Mouse (Mus musculus): ENCODE data around the gene Snf8. TPM values are rescaled to one million over a fixed set of nuclear protein-coding genes. Genes with fewer than 3 reads are reported as not detected.

Gene Snf8
- polyA plus RNA-seq, 1 experiment from 2014 or later, result 126 TPM

- Histone ChIP-seq H3K27me3 (no peaks in the 10 kb centered on the region), H3K4me3 (peak overlapping the region; percentile 85), H3K4me2 (replicated peaks) (peak overlapping the region; percentile 45), H3K36me3 (peaks cover 16% of the 10 kb centered on the region), H3K4me1 (peaks cover 11% of the 10 kb centered on the region), H3K9me3 (no peaks in the 10 kb centered on the region), H3K9ac (replicated peaks) (no peak overlapping the region; the same call in 1 of the 2 replicates), H3K27ac (replicated peaks) (peak overlapping the region; percentile 60)
- ATAC-seq (ENCODE audit: low FRiP score, low read depth), result no peak
- WGBS, result 70% methylated on average over 13 of the region's 13 CpGs
These were observed 41.8 kb downstream of the Snf8 start for GRCm38 (mm10) chr11:96076221-96077105.

GRCm38 (mm10) chr11:96080736-96081135 lies 46.1 kb downstream of the Snf8 start:
- WGBS, result 86% methylated on average over 5 of the region's 5 CpGs
- H3K27ac ChIP-seq (replicated peaks), result no peak overlapping the region
- 0 out of 2 replicates have a peak, but pooled peaks cover 2% of the 10 kb centered on the region for H3K4me1 ChIP-seq
- no peak for ATAC-seq (ENCODE audit: low FRiP score, low read depth)
- H3K36me3 ChIP-seq, result no peaks in the 10 kb centered on the region
- no peak overlapping the region for H3K9ac ChIP-seq (replicated peaks)
- no peak overlapping the region for H3K4me2 ChIP-seq (replicated peaks)
- H3K27me3 ChIP-seq, result no peaks in the 10 kb centered on the region; the same call in 1 of the 2 replicates
- H3K9me3 ChIP-seq, result no peaks in the 10 kb centered on the region
- no peak overlapping the region for H3K4me3 ChIP-seq

- Histone ChIP-seq H3K27me3 (no peaks in the 10 kb centered on the region; the same call in 1 of the 2 replicates), H3K4me3 (no peak overlapping the region), H3K4me1 (no peaks in the 10 kb centered on the region), H3K36me3 (no peaks in the 10 kb centered on the region), H3K4me2 (replicated peaks) (no peak overlapping the region), H3K9me3 (no peaks in the 10 kb centered on the region), H3K27ac (replicated peaks) (no peak overlapping the region), H3K9ac (replicated peaks) (no peak overlapping the region)
- ATAC-seq (ENCODE audit: low FRiP score, low read depth), result no peak
- WGBS, result 79% methylated on average over 3 of the region's 3 CpGs
These were observed 48.0 kb downstream of the Snf8 start for GRCm38 (mm10) chr11:96082682-96083081.

GRCm38 (mm10) chr11:96087981-96088380 lies 53.3 kb downstream of the Snf8 start:
- H3K4me2 ChIP-seq (replicated peaks), result no peak overlapping the region
- 84% methylated on average over 6 of the region's 6 CpGs for WGBS
- no peak overlapping the region for H3K27ac ChIP-seq (replicated peaks)
- H3K27me3 ChIP-seq, result no peaks in the 10 kb centered on the region; the same call in 1 of the 2 replicates
- no peaks in the 10 kb centered on the region for H3K4me1 ChIP-seq
- no peaks in the 10 kb centered on the region for H3K36me3 ChIP-seq
- H3K9ac ChIP-seq (replicated peaks), result no peak overlapping the region
- ATAC-seq (ENCODE audit: low FRiP score, low read depth), result no peak
- no peak overlapping the region for H3K4me3 ChIP-seq
- peaks cover 3% of the 10 kb centered on the region; the same call in 1 of the 2 replicates for H3K9me3 ChIP-seq

- Histone ChIP-seq H3K9ac (replicated peaks) (no peak overlapping the region), H3K36me3 (no peaks in the 10 kb centered on the region), H3K27me3 (no peaks in the 10 kb centered on the region; the same call in 1 of the 2 replicates), H3K4me2 (replicated peaks) (no peak overlapping the region), H3K4me1 (no peaks in the 10 kb centered on the region), H3K27ac (replicated peaks) (no peak overlapping the region), H3K9me3 (peaks cover 3% of the 10 kb centered on the region; the same call in 1 of the 2 replicates), H3K4me3 (no peak overlapping the region)
- WGBS, result 60% methylated on average over 2 of the region's 2 CpGs
- ATAC-seq (ENCODE audit: low FRiP score, low read depth), result no peak
These were observed 56.4 kb downstream of the Snf8 start for GRCm38 (mm10) chr11:96091073-96091472.

- Histone ChIP-seq H3K9me3 (peaks cover 3% of the 10 kb centered on the region; the same call in 1 of the 2 replicates), H3K9ac (replicated peaks) (no peak overlapping the region), H3K27ac (replicated peaks) (no peak overlapping the region), H3K4me2 (replicated peaks) (no peak overlapping the region), H3K36me3 (no peaks in the 10 kb centered on the region), H3K4me1 (no peaks in the 10 kb centered on the region), H3K4me3 (no peak overlapping the region), H3K27me3 (peaks cover 4% of the 10 kb centered on the region; the same call in 1 of the 2 replicates)
- WGBS, result 49% methylated on average over 7 of the region's 7 CpGs
- ATAC-seq (ENCODE audit: low FRiP score, low read depth), result no peak
These were observed 58.1 kb downstream of the Snf8 start for GRCm38 (mm10) chr11:96092674-96093291.

GRCm38 (mm10) chr11:96093361-96093760 lies 58.7 kb downstream of the Snf8 start:
- H3K9ac ChIP-seq (replicated peaks), result no peak overlapping the region
- no peak overlapping the region for H3K27ac ChIP-seq (replicated peaks)
- peaks cover 4% of the 10 kb centered on the region; the same call in 1 of the 2 replicates for H3K27me3 ChIP-seq
- 13% methylated on average over 3 of the region's 3 CpGs for WGBS
- no peaks in the 10 kb centered on the region for H3K36me3 ChIP-seq
- no peaks in the 10 kb centered on the region for H3K4me1 ChIP-seq
- no peak overlapping the region for H3K4me3 ChIP-seq
- no peak for ATAC-seq (ENCODE audit: low FRiP score, low read depth)
- no peaks in the 10 kb centered on the region for H3K9me3 ChIP-seq
- H3K4me2 ChIP-seq (replicated peaks), result no peak overlapping the region

Other genes starting within 250 kb of the Snf8 start
- gene Phospho1, start 210.4 kb upstream of the Snf8 start, polyA plus RNA-seq (2016; fragmentation: Nextera tagmentation; extraction: Ambion mirVana), result not detected in 2 replicates
- 2.6 and 4.1 TPM in 2 replicates for gene Gngt2, start 197.7 kb upstream of the Snf8 start, polyA plus RNA-seq (2016; fragmentation: Nextera tagmentation; extraction: Ambion mirVana)
- 1.8 TPM in 2 replicates for gene Abi3, start 192.4 kb upstream of the Snf8 start, polyA plus RNA-seq (2016; fragmentation: Nextera tagmentation; extraction: Ambion mirVana)
- gene B4galnt2, start 120.0 kb upstream of the Snf8 start, polyA plus RNA-seq (2016; fragmentation: Nextera tagmentation; extraction: Ambion mirVana), result not detected in 2 replicates
- gene Igf2bp1, start 28.9 kb upstream of the Snf8 start, polyA plus RNA-seq (2016; fragmentation: Nextera tagmentation; extraction: Ambion mirVana), result 98.1 and 104 TPM in 2 replicates
- not detected in 2 replicates for gene Gip, start 10.3 kb upstream of the Snf8 start, polyA plus RNA-seq (2016; fragmentation: Nextera tagmentation; extraction: Ambion mirVana)
- 36.1 and 42.1 TPM in 2 replicates for gene Ube2z, start 30.5 kb downstream of the Snf8 start, polyA plus RNA-seq (2016; fragmentation: Nextera tagmentation; extraction: Ambion mirVana)
- gene Atp5g1, start 40.8 kb downstream of the Snf8 start, polyA plus RNA-seq (2016; fragmentation: Nextera tagmentation; extraction: Ambion mirVana), result 364 and 367 TPM in 2 replicates
- not detected in 2 replicates for gene Calcoco2, start 77.1 kb downstream of the Snf8 start, polyA plus RNA-seq (2016; fragmentation: Nextera tagmentation; extraction: Ambion mirVana)
- not detected in 2 replicates for gene Ttll6, start 98.9 kb downstream of the Snf8 start, polyA plus RNA-seq (2016; fragmentation: Nextera tagmentation; extraction: Ambion mirVana)
- not detected in 2 replicates for gene Hoxb13, start 159.4 kb downstream of the Snf8 start, polyA plus RNA-seq (2016; fragmentation: Nextera tagmentation; extraction: Ambion mirVana)
- gene Hoxb9, start 236.6 kb downstream of the Snf8 start, polyA plus RNA-seq (2016; fragmentation: Nextera tagmentation; extraction: Ambion mirVana), result not detected in 2 replicates
- not detected in 2 replicates for gene Hoxb8, start 247.0 kb downstream of the Snf8 start, polyA plus RNA-seq (2016; fragmentation: Nextera tagmentation; extraction: Ambion mirVana)

Data from midbrain, embryonic 12.5 days (tissue).